Mouse (Mus musculus): ENCODE measurements around the gene Pdcd2l. TPM values are rescaled to one million over a fixed set of nuclear protein-coding genes. Genes with fewer than 3 reads are reported as not detected.

The Pdcd2l gene
- total and polyA plus RNA-seq, 2 experiments from 2014 or later: 35.0 to 64.4 TPM

- TF ChIP-seq CTCF (IDR thresholded peaks at IDR 0.05): no peak; the same call in 1 of the 2 replicates
- ATAC-seq (ENCODE audit: low FRiP score) (peak; percentile 96), DNase-seq (ENCODE audit: low spot score) (peak; percentile 98)
- Histone ChIP-seq H3K27me3 (ENCODE audit: insufficient read depth, low read length) (no peaks in the 10 kb centered on the region), H3K4me1 (ENCODE audit: insufficient read depth, low read length) (0 out of 2 replicates have a peak, but pooled peaks cover 4% of the 10 kb centered on the region), H3K36me3 (ENCODE audit: insufficient read depth, low read length) (peaks cover 16% of the 10 kb centered on the region), H3K4me3 (ENCODE audit: low read depth, low read length) (peak overlapping the region; percentile 39), H3K27ac (ENCODE audit: low read depth, low read length) (peak overlapping the region; percentile 85), H3K4me2 (ENCODE audit: low read depth, low read length, poor library complexity, severe bottlenecking) (peak overlapping the region; percentile 61), H3K9ac (replicated peaks; ENCODE audit: low read length, poor library complexity, severe bottlenecking) (peak overlapping the region; percentile 51), H3K9me3 (ENCODE audit: low read length) (no peaks in the 10 kb centered on the region)
- under 1% methylated on average over 46 of the region's 46 CpGs for WGBS
Observed at GRCm38 (mm10) chr7:34233909-34234609, 37.6 kb upstream of the Pdcd2l start.

GRCm38 (mm10) chr7:34232785-34233725 lies 36.6 kb upstream of the Pdcd2l start:
- Histone ChIP-seq H3K27me3 (ENCODE audit: insufficient read depth, low read length) (no peaks in the 10 kb centered on the region), H3K4me2 (ENCODE audit: low read depth, low read length, poor library complexity, severe bottlenecking) (peak overlapping the region; percentile 61), H3K4me3 (ENCODE audit: low read depth, low read length) (peak overlapping the region; percentile 39), H3K9ac (replicated peaks; ENCODE audit: low read length, poor library complexity, severe bottlenecking) (peak overlapping the region; percentile 29), H3K36me3 (ENCODE audit: insufficient read depth, low read length) (peaks cover 8% of the 10 kb centered on the region), H3K4me1 (ENCODE audit: insufficient read depth, low read length) (peaks cover 9% of the 10 kb centered on the region; the same call in 1 of the 2 replicates), H3K27ac (ENCODE audit: low read depth, low read length) (peak overlapping the region; percentile 85), H3K9me3 (ENCODE audit: low read length) (no peaks in the 10 kb centered on the region)
- DNase-seq (ENCODE audit: low spot score): no peak
- TF ChIP-seq CTCF (IDR thresholded peaks at IDR 0.05): no peak
- 45% methylated on average over 7 of the region's 7 CpGs for WGBS
- ATAC-seq (ENCODE audit: low FRiP score): no peak

DNA sequence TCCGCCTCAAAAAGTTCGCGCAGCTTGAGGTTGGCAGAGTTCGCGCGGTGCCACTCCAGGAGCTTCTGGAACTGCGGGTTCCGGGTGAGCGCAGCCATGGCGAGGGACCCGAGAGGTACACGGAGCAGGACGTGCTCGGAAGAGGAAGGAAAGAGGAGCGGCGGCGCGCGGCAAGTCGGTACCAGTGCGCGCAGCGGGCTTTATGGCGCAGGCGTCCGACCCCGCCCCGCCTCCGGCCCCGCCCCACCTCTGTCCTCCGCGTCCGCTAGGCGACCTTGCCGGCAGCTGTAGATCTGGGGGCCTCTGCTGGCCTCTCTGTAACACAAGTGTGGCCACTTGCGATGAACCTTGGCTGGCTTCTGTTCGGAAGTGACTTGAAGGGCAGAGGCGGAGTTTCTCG lies 33.7 kb upstream of the Pdcd2l start, which contains the start of gene Gpi1:
Gene Gpi1 (minus strand): TSS at position 221 of the 400 bp plus-strand sequence.
- H3K27ac ChIP-seq (ENCODE audit: low read depth, low read length): peak within 1 kb of the TSS; percentile 69
- peak within 1 kb of the TSS; percentile 84 for H3K4me2 ChIP-seq (ENCODE audit: low read depth, low read length, poor library complexity, severe bottlenecking)
- ATAC-seq (ENCODE audit: low FRiP score) (peak; percentile 36), DNase-seq (ENCODE audit: low spot score) (peak; percentile 90)
- H3K36me3 ChIP-seq (ENCODE audit: insufficient read depth, low read length): peaks cover 22% of the 10 kb centered on the region
- peak within 1 kb of the TSS; percentile 70 for H3K9ac ChIP-seq (replicated peaks; ENCODE audit: low read length, poor library complexity, severe bottlenecking)
- peak; percentile 52 for TF ChIP-seq CTCF (IDR thresholded peaks at IDR 0.05)
- peaks cover 9% of the 10 kb centered on the region; the same call in 1 of the 2 replicates for H3K4me1 ChIP-seq (ENCODE audit: insufficient read depth, low read length)
- peak within 1 kb of the TSS; percentile 72 for H3K4me3 ChIP-seq (ENCODE audit: low read depth, low read length)
- H3K9me3 ChIP-seq (ENCODE audit: low read length): no peaks in the 10 kb centered on the region
- H3K27me3 ChIP-seq (ENCODE audit: insufficient read depth, low read length): no peaks in the 10 kb centered on the region
- 0% methylated on average over 37 of the region's 39 CpGs for WGBS

DNA sequence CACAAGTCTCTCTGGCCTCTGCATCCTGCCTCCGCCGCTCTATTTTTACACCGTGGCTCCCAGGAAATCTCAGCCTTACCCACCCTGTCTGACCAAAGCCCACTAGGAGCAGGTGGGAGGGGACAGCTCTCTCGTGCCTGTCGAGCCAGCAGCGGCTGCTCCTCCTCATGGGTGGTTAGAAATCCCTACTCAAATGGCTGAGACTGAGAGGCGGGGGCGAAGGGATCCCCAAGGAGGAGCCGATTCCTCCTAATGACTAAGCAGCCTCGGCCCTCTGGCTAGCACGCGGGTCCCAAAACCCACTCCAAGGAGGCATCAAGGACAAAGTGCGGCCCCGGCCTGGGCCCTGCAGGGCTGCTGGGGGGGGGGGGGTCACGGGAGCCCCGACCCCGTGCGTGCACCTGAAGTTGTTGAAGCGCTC lies 33.2 kb upstream of the Pdcd2l start:
- Histone ChIP-seq H3K9me3 (ENCODE audit: low read length) (no peaks in the 10 kb centered on the region), H3K9ac (replicated peaks; ENCODE audit: low read length, poor library complexity, severe bottlenecking) (peak overlapping the region; percentile 70), H3K36me3 (ENCODE audit: insufficient read depth, low read length) (peaks cover 22% of the 10 kb centered on the region), H3K27ac (ENCODE audit: low read depth, low read length) (peak overlapping the region; percentile 69), H3K27me3 (ENCODE audit: insufficient read depth, low read length) (no peaks in the 10 kb centered on the region), H3K4me2 (ENCODE audit: low read depth, low read length, poor library complexity, severe bottlenecking) (peak overlapping the region; percentile 84), H3K4me3 (ENCODE audit: low read depth, low read length) (peak overlapping the region; percentile 72), H3K4me1 (ENCODE audit: insufficient read depth, low read length) (peaks cover 9% of the 10 kb centered on the region; the same call in 1 of the 2 replicates)
- TF ChIP-seq CTCF (IDR thresholded peaks at IDR 0.05): no peak
- WGBS: 0% methylated on average over 16 of the region's 19 CpGs
- ATAC-seq (ENCODE audit: low FRiP score) (peak; percentile 9; the same call in 1 of the 2 replicates), DNase-seq (ENCODE audit: low spot score) (peak; percentile 69)

- Histone ChIP-seq H3K4me3 (ENCODE audit: low read depth, low read length) (peak overlapping the region; percentile 72), H3K9me3 (ENCODE audit: low read length) (no peaks in the 10 kb centered on the region), H3K4me1 (ENCODE audit: insufficient read depth, low read length) (peaks cover 9% of the 10 kb centered on the region; the same call in 1 of the 2 replicates), H3K27me3 (ENCODE audit: insufficient read depth, low read length) (no peaks in the 10 kb centered on the region), H3K27ac (ENCODE audit: low read depth, low read length) (no peak overlapping the region; the same call in 1 of the 2 replicates), H3K36me3 (ENCODE audit: insufficient read depth, low read length) (peaks cover 22% of the 10 kb centered on the region), H3K9ac (replicated peaks; ENCODE audit: low read length, poor library complexity, severe bottlenecking) (peak overlapping the region; percentile 70), H3K4me2 (ENCODE audit: low read depth, low read length, poor library complexity, severe bottlenecking) (peak overlapping the region; percentile 84)
- DNase-seq (ENCODE audit: low spot score) (no peak), ATAC-seq (ENCODE audit: low FRiP score) (no peak)
- TF ChIP-seq CTCF (IDR thresholded peaks at IDR 0.05): no peak
- 9% methylated on average over 5 of the region's 5 CpGs for WGBS
Observed at GRCm38 (mm10) chr7:34229153-34229552, 32.7 kb upstream of the Pdcd2l start.

All from midbrain, postnatal 0 days (tissue).